Mouse (Mus musculus) liver, adult 2 months (tissue): ENCODE data around the gene Egflam.

Experiments
- CTCF ChIP-seq: fragments of 200-500 bp; IDR thresholded peaks from 2 replicates; pipeline ENCODE4 v1.5.1; 2011; ENCODE audit warnings: low read depth, low read length, control low read depth
- POLR2A ChIP-seq: fragments of 200-500 bp; IDR thresholded peaks from 2 replicates; pipeline ENCODE4 v1.6.1; 2011; ENCODE audit warnings: low read length, control low read depth; ENCODE audit not compliant: insufficient read depth; ENCODE audit errors: extremely low read depth

DNA sequence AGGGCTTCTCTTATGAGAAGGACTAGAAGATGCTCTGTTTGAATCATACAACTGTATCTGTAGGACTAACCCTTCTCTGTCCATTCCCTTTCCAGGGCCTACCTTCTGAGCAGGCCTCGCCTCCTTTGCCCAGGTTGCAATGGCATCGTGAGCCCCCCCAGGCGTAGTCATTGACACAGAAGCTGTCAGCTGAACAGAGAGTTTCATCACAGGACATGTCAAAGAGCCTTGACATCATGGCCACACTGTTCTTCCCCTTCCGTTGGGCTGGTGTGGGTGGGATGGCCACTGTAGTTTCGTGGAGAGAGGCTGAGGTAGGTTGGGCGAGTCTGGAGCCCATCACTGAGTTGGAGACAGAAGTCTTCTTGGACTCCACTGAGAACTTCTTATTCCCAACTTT lies 144.9 kb downstream of the Egflam start:
- TF ChIP-seq POLR2A (no peak), CTCF (no peak)
